Mouse (Mus musculus) limb, embryonic 10.5 days (tissue): ENCODE measurements around the gene Ppp1r12b. TPM values are rescaled to one million over a fixed set of nuclear protein-coding genes. Genes with fewer than 3 reads are reported as not detected.

Source experiments
- DNase-seq: peaks from one replicate; pipeline ENCODE4 v3.0.0-alpha.2; 2017; ENCODE audit warnings: low spot score
- H3K27ac ChIP-seq: fragments of 300-500 bp; sonication (generic); 2 replicates; pipeline ENCODE4 v1.5.1; 2016; ENCODE audit warnings: mild to moderate bottlenecking
- H3K27me3 ChIP-seq: fragments of 300-500 bp; sonication (generic); 2 replicates; pipeline ENCODE4 v1.6.1; 2016; ENCODE audit warnings: low read depth, mild to moderate bottlenecking; ENCODE audit not compliant: poor library complexity, severe bottlenecking
- H3K36me3 ChIP-seq: fragments of 300-500 bp; sonication (generic); 2 replicates; pipeline ENCODE4 v1.6.1; 2016; ENCODE audit warnings: mild to moderate bottlenecking, moderate library complexity
- H3K4me1 ChIP-seq: fragments of 300-500 bp; sonication (generic); 2 replicates; pipeline ENCODE4 v1.6.1; 2016
- H3K4me3 ChIP-seq: fragments of 300-500 bp; sonication (generic); 2 replicates; pipeline ENCODE4 v1.5.1; 2016; ENCODE audit warnings: mild to moderate bottlenecking, moderate library complexity
- H3K9me3 ChIP-seq: fragments of 300-500 bp; sonication (generic); replicated peaks from 2 replicates; pipeline ENCODE4 v1.6.1; 2016; ENCODE audit warnings: mild to moderate bottlenecking
- whole genome bisulfite sequencing: fragments of 180-500 bp; shearing (Covaris S2); methylation state at CpG from one replicate; pipeline ENCODE4 v1.1.7; 2016; 5-methylcytosine and 5-hydroxymethylcytosine counted together
- polyA plus RNA-seq: library from polyadenylated mRNA; unstranded; fragments of >200 nt; fragmentation: Nextera tagmentation; extraction: Ambion mirVana; gene quantifications from 2 replicates; pipeline ENCODE4 v1.2.1, GENCODE M21; 2016

Ppp1r12b gene
- polyA plus RNA-seq, 1 experiment from 2014 or later = 5.5 TPM

DNA sequence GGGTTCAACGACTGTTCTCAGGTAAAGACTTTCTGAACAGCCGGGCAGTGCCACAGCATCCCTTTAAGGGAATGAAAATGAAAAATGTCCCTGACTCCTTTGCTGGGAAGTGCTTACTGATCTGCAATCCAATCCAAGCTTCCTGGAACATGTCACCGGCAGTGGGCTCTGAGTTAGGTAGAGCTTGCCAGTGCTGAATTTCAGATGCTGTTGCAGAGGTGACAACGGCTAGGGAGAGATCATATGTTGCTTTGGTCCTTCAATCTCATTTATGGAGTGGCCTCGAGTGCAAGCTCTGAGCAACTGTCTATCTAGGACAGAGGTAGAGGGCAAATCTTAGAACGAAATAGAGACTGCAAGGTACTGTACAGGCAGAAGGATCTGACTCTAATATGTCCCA, 36.7 kb downstream of the Ppp1r12b start:
- Histone ChIP-seq H3K27me3 (no peaks in the 10 kb centered on the region), H3K27ac (no peak overlapping the region), H3K36me3 (no peaks in the 10 kb centered on the region), H3K9me3 (no peaks in the 10 kb centered on the region), H3K4me1 (no peaks in the 10 kb centered on the region), H3K4me3 (no peak overlapping the region)
- WGBS = 92% methylated on average over 6 of the region's 6 CpGs
- no peak for DNase-seq

DNA sequence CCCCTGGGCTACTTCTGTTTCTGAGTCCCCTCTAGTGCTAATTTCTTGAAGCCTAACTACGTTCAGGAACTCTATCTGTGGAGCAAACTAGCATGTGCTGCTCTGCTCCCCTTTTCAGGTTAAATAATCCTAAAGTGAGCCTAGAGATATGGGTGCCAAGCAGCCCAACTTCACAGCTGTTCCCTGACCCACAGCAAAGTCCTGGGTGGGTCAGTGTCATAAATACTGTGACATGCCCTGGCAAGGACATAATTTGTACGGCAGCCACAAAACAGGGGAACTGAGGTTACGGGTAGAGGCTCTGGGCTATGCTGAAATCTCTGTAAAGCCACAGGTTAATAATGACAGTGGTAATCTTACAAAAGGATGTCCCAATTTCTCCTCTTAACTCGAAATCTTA, 40.3 kb downstream of the Ppp1r12b start:
- Histone ChIP-seq H3K4me3 (no peak overlapping the region), H3K4me1 (no peaks in the 10 kb centered on the region), H3K9me3 (no peaks in the 10 kb centered on the region), H3K36me3 (no peaks in the 10 kb centered on the region), H3K27ac (no peak overlapping the region), H3K27me3 (no peaks in the 10 kb centered on the region)
- DNase-seq = no peak
- WGBS = 78% methylated on average over 4 of the region's 4 CpGs

DNA sequence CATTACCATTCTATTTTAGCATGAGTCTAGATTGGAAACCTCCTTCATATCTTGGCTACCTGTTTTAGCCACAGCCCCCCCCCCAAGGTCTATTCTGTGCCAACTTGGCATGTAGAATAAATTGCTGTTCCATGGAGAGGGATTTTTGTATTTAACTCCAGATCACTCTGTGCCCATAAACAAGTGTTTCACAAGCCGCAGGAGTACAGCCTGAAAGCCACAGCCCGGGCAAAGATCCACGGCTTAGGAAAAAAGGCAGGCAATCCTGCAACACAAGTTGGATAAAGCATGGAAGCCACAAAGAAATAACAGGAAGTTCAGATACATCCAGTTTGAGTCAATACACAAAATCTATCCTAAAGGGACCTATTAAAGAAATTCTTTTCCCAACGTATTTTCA, 42.2 kb downstream of the Ppp1r12b start:
- H3K27me3 ChIP-seq = no peaks in the 10 kb centered on the region
- DNase-seq = no peak
- no peak overlapping the region for H3K27ac ChIP-seq
- H3K4me1 ChIP-seq = no peaks in the 10 kb centered on the region
- no peak overlapping the region for H3K4me3 ChIP-seq
- no peaks in the 10 kb centered on the region for H3K36me3 ChIP-seq
- WGBS = 95% methylated on average over 4 of the region's 4 CpGs
- H3K9me3 ChIP-seq = no peaks in the 10 kb centered on the region

DNA sequence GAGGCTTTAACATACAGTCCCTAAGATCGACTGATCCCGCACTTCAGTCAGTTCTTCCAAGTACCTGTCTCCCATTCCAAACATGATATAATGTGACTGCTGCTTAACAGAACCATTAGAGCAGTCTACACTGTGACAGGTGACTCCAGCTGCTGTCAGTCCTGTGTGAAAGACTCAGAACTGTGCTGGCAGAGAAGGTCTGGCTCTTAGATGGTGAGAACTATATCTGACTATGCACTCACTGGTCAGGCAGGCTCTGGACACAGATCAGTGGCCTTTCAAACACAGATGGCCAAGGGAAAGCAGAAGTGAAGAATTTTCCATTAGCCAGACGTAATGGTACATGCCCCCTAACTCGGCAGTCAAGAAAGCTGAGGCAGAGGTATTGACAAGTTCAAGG, 43.9 kb downstream of the Ppp1r12b start:
- 91% methylated on average over 4 of the region's 4 CpGs for WGBS
- Histone ChIP-seq H3K4me3 (no peak overlapping the region), H3K27ac (no peak overlapping the region), H3K36me3 (no peaks in the 10 kb centered on the region), H3K9me3 (no peaks in the 10 kb centered on the region), H3K27me3 (no peaks in the 10 kb centered on the region), H3K4me1 (no peaks in the 10 kb centered on the region)
- no peak for DNase-seq

DNA sequence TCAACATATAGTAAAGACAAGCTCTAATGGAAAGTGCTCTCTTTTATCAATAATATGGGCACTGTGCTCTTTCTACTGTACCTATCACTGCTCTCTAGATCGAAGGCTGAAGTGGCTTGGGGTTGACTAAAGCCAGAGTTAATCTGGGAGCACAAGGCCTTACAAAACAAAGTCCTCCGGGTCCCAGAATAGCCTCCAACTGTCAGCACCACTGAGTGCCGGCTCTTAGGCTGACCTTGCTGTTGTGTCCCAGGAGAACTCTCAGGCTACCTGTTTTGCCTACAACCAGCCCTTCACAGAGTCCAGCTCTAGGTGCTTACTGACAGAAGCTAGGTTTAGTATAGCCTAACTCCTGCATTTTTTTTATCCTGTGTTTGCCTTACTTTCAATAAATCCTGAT, 45.7 kb downstream of the Ppp1r12b start:
- H3K27me3 ChIP-seq = no peaks in the 10 kb centered on the region
- no peaks in the 10 kb centered on the region for H3K9me3 ChIP-seq
- H3K4me1 ChIP-seq = no peaks in the 10 kb centered on the region
- no peak overlapping the region for H3K27ac ChIP-seq
- 50% methylated on average over 3 of the region's 3 CpGs for WGBS
- H3K4me3 ChIP-seq = no peak overlapping the region
- H3K36me3 ChIP-seq = no peaks in the 10 kb centered on the region
- no peak for DNase-seq

DNA sequence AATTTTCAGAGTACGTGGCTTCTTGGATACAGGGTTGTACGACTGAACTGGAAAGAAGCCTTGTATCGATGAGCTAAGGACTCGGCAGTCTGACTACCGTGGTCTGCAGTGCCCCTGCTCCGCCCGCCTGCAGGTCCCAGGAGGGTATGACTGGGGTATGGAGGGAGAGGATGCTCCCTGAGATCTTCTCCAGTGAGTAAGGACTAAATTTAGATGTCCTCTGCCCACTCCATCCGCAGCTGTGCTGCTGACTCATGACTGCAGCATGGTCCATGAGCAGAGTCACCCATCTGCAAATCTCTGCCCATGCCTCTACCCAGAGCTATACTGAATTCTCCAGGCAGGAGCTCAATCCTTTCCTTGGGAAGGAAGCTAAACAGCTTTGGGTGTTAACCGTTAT, 46.3 kb downstream of the Ppp1r12b start:
- 81% methylated on average over 9 of the region's 9 CpGs for WGBS
- Histone ChIP-seq H3K4me3 (no peak overlapping the region), H3K27me3 (no peaks in the 10 kb centered on the region), H3K9me3 (no peaks in the 10 kb centered on the region), H3K4me1 (no peaks in the 10 kb centered on the region), H3K27ac (no peak overlapping the region), H3K36me3 (no peaks in the 10 kb centered on the region)
- DNase-seq = no peak

DNA sequence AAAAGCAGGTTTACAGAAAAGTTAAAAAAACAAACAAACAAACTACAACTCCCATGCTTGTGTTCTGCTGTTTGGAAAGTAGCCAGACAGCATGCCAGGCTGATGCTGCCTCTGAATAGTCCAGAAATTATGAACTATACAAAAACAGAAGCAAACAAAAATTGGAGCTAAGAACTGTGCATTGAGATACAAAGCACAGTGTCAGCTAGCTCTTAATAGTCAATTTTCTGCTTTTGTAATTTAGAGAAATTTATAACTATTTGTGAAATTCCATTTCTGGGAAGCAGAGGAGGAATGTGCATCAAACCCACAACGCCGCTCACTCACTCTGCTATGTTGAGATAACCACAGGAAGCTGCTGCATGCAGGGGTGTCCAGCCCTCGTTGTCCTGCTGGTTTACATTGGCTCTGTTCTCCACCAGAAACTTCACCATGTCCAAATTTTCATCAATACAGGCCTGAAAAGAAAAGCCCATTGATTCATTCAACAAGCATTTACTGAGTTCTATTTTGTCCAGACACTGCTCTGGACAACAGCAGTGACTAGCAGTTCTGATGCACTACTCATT, 53.6 kb downstream of the Ppp1r12b start:
- WGBS = 93% methylated on average over 3 of the region's 3 CpGs
- Histone ChIP-seq H3K9me3 (no peaks in the 10 kb centered on the region), H3K27ac (no peak overlapping the region), H3K36me3 (no peaks in the 10 kb centered on the region), H3K4me1 (no peaks in the 10 kb centered on the region), H3K4me3 (no peak overlapping the region), H3K27me3 (no peaks in the 10 kb centered on the region)
- DNase-seq = no peak

DNA sequence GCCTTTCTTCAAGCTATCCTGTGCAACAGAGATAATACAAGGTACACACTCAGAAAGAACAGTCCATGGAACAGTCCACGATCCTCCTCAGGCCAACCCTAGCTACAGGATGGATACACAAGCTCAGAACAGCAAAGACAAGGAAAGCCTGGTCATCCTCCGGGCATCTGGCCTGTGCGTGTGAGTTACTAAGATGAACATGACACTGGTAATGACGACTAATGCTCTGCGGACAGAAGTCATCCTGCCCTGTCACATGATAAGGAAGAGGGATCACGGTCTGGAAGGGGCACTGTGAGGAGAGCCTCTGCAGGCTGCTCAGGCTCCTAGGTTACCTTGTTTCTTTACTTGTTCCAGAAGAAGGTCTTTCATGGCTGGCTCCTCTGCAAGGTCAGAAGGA, 59.7 kb downstream of the Ppp1r12b start:
- Histone ChIP-seq H3K36me3 (peaks cover 14% of the 10 kb centered on the region; the same call in 1 of the 2 replicates), H3K4me1 (no peaks in the 10 kb centered on the region), H3K27me3 (no peaks in the 10 kb centered on the region), H3K4me3 (no peak overlapping the region), H3K27ac (no peak overlapping the region), H3K9me3 (no peaks in the 10 kb centered on the region)
- WGBS = 94% methylated on average over 6 of the region's 6 CpGs
- no peak for DNase-seq

DNA sequence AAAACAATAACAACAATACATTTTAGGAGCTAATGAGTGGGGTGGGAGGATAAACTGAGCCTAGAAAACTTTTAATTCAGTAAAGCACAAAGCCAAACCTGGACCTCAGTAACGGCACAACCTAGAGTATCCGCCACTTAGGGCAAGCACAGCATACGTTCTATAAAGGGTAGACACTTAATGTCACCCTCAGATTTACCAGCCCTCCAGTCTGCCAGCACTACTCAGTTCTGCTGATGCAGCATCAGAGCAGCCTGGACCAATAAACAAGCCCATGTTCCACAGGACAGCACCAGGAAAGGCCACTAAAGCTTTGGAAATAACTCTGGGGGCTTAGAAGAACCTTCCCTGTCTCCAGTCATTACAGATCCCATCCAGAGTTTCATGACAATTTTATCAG, 60.9 kb downstream of the Ppp1r12b start:
- Histone ChIP-seq H3K9me3 (no peaks in the 10 kb centered on the region), H3K4me1 (no peaks in the 10 kb centered on the region), H3K27ac (no peak overlapping the region), H3K27me3 (no peaks in the 10 kb centered on the region), H3K4me3 (no peak overlapping the region), H3K36me3 (peaks cover 16% of the 10 kb centered on the region; the same call in 1 of the 2 replicates)
- whole genome bisulfite sequencing = 93% methylated on average over 3 of the region's 3 CpGs
- DNase-seq = no peak

DNA sequence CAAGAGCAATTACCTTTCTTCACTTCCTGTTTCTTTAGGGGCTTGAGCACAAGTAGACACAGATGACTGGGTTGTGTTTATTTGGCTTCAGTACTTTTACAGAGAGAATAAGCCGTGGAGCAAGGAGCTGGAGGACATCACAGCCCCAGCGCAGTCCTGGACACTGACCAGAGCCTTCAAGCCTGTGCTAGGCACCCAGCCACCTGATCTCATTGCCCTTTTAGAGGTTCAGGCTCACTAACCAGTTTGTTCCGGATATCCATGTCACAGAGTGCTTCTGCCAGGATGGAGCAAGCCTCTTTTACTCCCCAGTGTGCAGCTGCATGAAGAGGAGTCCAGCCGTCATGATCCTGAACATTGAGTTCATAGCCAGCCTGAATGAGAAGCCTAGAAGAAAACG, 63.8 kb downstream of the Ppp1r12b start:
- Histone ChIP-seq H3K4me1 (no peaks in the 10 kb centered on the region), H3K27me3 (no peaks in the 10 kb centered on the region), H3K27ac (no peak overlapping the region), H3K36me3 (peaks cover 16% of the 10 kb centered on the region; the same call in 1 of the 2 replicates), H3K9me3 (no peaks in the 10 kb centered on the region), H3K4me3 (no peak overlapping the region)
- no peak for DNase-seq
- 83% methylated on average over 5 of the region's 5 CpGs for whole genome bisulfite sequencing

DNA sequence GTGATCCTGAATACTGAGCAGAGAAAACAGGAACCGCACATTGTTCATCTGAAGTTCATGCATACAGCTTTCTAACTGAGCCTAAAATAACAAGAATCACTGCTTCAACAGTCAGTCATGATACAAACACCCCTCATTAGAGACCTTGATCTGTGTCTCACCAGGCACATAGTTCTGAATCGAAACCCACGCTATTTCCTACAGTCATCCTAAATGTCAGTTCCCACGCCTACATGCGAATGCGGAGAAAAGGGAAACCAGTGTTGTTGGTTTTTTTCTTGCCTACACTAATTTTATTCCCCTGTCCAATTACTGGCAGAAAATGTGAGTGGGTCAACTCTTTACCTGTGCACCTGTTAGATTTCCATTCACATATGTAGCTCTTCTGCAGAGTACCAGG, 66.1 kb downstream of the Ppp1r12b start:
- Histone ChIP-seq H3K4me1 (no peaks in the 10 kb centered on the region), H3K27me3 (no peaks in the 10 kb centered on the region), H3K4me3 (no peak overlapping the region), H3K9me3 (no peaks in the 10 kb centered on the region), H3K36me3 (peaks cover 7% of the 10 kb centered on the region; the same call in 1 of the 2 replicates), H3K27ac (no peak overlapping the region)
- 90% methylated on average over 6 of the region's 6 CpGs for WGBS
- DNase-seq = no peak

DNA sequence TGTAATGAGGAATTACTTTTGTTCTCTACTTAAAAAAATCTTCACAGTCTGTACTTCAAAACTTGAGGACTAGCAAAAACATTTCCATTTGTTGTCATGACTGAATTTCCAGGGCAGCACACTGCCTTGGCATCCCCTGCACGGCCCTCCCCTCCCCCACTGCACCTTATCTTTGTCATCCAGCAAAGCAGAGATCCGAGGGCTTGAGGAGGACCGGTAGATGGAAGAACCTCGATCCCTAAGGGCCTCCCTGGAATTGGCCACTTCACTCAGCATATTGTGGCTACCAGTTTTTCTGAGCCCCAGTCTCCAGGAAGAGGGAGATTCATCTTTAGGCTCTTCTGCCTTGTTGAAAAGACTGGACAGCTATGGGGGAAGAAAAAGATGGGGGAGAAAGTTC, 79.9 kb downstream of the Ppp1r12b start:
- 49% methylated on average over 4 of the region's 4 CpGs for WGBS
- no peak overlapping the region for H3K27ac ChIP-seq
- no peaks in the 10 kb centered on the region for H3K9me3 ChIP-seq
- DNase-seq = no peak
- no peaks in the 10 kb centered on the region for H3K4me1 ChIP-seq
- no peaks in the 10 kb centered on the region for H3K27me3 ChIP-seq
- peaks cover 9% of the 10 kb centered on the region; the same call in 1 of the 2 replicates for H3K36me3 ChIP-seq
- no peak overlapping the region for H3K4me3 ChIP-seq

DNA sequence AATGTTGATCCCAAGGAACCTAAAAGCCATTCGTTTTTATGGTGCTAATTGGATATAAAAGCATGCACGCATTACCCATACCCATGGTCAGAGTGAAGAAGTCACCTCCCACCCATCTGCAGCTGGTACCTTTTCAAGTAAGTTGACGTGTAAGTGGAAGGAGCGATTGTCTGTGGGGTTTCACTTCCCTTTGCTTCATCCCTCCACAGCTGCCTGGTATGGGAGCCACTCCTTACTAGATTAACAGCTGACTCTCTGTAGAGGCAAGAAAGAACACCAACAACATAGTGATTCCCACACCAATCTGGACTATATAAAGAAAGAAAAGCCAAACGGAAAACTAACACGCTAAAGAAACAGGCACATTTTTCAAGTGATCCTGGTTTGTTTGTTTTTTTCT, 83.1 kb downstream of the Ppp1r12b start:
- H3K9me3 ChIP-seq = no peaks in the 10 kb centered on the region
- no peak overlapping the region for H3K27ac ChIP-seq
- H3K27me3 ChIP-seq = no peaks in the 10 kb centered on the region
- no peaks in the 10 kb centered on the region for H3K4me1 ChIP-seq
- no peak for DNase-seq
- WGBS = 84% methylated on average over 6 of the region's 6 CpGs
- peaks cover 7% of the 10 kb centered on the region for H3K36me3 ChIP-seq
- H3K4me3 ChIP-seq = no peak overlapping the region

DNA sequence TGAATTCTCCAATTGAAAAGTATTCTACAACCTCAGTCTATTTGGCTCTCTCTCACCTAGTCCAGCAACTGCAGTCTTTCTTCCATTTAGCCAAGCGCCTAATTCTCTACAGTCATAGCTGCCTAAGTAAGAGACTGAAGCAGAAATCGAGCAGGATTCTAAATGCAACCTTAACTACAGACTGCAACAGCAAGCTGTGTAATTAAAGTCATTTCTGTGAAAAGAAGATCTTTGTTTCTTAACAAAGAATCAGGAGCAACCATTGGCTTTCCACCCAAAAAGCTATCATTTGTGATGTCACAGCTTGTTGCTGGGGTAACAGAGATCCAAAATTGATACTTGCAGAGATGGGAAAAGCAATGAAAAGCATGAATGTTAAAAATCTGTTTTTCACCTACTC, 89.3 kb downstream of the Ppp1r12b start:
- Histone ChIP-seq H3K4me3 (no peak overlapping the region), H3K9me3 (no peaks in the 10 kb centered on the region), H3K27ac (no peak overlapping the region), H3K27me3 (no peaks in the 10 kb centered on the region), H3K36me3 (peaks cover 10% of the 10 kb centered on the region), H3K4me1 (no peaks in the 10 kb centered on the region)
- WGBS = 94% methylated on average over 2 of the region's 2 CpGs
- no peak for DNase-seq
